Mouse (Mus musculus) left cerebral cortex, adult 9 months (tissue): Measurements from ENCODE around the gene Ubash3b.

Experiments
- DNase-seq, 2 experiments: peaks; one replicate each; pipeline ENCODE4 v3.0.0; 2022; ENCODE audit warnings: low spot score in 2 of 2

Gene Ubash3b

DNA sequence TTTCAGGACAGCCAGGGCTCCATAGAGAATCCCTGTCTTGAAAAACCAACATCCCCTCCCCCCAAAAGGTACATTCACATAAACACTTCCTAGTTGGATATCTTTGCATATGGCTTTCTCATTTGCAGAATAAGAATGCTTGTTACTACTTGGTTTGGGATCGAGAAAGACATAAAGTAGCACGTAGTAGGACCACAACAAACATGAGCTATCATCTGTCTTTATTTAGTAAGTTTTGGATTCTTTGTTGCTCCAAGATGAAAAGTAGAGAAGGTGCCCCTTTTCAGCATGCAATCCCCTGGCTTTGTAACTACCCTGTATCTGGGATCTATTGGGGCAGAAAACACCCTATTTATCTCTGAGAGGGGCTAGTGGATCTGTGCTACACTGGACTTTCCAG is 25.2 kb downstream of the Ubash3b start:
- DNase-seq: no peak

DNA sequence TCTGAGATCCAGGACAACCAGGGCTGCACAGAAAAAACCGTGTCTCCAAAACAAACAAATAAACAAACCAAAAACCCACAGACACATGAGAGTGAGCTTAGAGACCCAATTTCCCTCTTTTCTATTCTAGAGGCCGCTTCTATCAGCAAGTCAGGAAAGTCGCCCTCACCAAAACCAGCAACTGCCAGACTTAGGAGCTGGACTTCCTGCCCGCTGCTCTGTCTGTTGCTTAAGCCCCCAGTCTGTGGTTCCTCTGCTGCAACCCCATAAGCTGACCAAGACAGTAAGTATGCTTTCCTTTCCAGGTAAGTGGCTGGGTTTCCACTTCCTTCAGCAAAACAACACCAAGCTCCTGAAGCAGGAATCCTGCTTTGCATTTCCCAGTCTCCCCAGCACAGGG is 26.6 kb downstream of the Ubash3b start:
- DNase-seq: no peak

DNA sequence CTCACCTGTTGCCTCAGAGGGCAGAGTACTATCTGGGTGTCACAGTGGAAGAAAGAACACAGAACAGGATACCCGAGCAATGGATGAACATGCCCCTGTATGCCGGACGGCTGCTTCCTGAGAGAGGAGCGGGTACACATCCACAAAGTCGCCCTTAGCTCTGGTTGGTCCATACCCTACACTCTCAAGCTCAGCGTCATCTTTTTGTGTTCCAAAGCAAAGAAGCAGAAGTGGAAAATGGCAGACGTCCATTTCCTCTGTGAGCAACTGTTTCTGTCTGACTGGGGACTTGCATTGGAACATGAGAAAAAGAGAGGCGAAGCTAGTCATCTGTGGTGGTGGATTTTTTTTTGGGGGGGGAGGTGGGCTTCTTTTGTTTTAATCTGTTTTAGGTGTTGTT is 30.9 kb downstream of the Ubash3b start:
- no peak for DNase-seq

DNA sequence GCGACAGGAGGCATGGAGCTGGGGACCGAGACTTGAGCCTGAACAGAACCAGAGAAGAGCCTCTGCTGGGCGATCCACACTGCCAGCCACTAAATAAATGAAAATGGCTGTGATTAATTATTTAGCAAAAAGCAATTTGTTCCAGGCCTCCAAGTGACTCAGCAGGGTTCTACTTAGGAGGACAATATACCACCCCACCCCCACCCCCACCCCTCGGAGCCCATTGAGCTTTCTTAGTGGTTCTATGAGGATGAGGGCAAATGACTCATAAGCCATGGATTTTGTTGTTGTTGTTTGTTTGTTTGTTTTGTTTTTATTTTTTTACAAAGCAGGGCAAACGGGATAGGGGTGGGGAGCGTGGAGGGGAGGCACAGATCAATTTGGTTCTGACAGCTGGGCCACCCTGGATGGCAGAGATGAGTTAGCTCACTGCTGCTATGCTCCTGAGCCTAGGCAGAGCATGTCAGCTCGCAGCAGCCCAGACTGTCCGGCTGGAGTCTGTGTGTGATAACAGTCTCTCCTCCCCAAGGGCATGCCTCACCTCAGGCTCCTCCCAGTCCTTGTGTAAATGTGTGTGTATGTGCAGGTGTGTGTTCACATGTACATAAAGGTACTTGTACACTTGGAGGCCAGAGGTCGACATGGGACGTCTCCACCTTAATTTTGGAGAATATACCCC is 31.6 kb downstream of the Ubash3b start:
- no peak for DNase-seq

DNA sequence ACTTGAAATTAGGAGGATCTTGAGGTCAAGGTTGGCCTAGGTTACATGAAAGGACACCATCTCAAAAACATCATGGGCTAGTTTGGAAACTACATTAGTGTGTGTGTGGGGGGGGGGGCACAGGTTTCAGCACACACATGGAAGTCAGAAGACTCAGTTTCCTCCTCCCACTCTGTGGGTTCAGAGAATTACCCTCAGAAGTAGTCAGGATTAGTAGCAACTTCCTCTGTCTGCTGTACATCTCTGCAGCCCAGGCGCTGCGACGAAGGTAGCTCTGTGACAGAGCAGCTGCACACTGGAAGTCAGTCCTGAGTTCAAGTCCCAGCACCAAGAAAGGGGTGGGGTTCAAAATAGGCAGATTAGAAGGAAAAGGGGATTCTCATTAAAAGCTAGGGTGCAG is 32.2 kb downstream of the Ubash3b start:
- no peak for DNase-seq

DNA sequence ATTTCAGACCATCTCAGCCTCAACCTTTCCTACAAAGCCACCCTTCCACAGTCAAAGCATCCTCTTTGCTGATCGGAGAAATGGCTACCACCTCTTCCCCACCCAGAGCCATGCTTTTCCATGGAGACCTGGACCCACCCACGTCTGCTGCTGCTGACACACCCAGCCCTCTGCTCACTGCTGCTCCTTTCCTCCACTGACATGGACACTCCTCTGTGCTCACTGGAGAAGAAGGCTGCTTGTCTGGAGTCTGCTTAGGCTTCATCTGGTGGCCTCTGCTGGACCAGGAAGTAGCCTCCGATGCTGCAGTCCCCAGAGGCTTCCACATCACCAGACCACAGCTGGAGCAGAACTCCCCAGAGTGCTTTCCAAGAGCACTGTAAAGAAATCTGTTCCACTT is 34.8 kb downstream of the Ubash3b start:
- no peak for DNase-seq

DNA sequence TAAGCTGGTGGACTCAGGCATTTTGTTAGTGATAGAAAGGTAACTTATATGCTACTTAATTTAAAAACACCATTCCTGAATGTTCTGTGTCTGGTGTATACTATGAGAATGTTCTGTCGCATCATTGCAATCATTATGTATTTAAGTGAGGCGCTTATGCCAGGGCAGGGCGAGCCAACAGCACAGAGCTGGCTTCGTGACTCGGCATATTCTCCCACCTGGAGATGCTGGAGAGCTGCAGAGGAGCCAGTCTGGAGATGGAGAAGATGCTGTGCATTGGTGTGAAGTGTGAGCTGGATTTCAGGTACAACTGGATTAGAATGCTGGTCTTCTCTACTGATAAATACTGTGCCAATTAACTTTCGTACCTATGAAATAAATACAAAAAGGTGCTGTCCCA is 37.2 kb downstream of the Ubash3b start:
- no peak for DNase-seq

DNA sequence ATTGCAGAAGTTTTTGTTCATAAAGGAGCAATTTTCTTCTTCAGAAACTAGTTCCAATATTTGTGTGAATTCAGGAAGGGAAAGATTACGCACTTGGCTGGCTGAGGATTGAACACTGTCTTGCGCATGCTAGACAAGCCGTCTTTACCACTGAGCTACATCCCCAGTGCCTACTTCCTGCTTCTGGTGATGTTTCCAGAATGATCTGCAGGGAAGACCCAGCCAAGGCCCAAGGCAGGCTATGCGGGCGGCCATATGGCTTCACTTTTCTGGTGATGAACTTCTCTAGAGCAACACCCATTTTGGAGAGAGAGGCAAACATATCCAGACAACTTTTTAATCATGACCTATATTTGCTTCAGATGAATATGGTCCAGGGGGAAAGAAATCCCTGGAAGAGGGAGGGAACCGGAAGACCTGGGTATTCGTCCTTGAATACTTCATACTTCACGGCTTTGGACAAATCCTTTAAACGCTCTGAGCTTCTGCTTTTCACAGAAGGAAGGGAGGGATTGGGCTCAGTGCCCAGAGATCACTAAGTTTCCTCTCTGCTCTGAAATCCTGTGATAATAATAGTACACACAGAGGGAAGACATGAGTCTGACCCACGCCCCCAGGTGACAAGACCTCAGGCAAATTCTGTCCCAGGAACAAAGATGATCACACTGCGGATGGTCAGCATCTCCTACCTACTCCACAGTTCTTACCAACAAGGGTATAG is 38.9 kb downstream of the Ubash3b start:
- peak in 1 of 2 experiments; percentile 37 for DNase-seq

DNA sequence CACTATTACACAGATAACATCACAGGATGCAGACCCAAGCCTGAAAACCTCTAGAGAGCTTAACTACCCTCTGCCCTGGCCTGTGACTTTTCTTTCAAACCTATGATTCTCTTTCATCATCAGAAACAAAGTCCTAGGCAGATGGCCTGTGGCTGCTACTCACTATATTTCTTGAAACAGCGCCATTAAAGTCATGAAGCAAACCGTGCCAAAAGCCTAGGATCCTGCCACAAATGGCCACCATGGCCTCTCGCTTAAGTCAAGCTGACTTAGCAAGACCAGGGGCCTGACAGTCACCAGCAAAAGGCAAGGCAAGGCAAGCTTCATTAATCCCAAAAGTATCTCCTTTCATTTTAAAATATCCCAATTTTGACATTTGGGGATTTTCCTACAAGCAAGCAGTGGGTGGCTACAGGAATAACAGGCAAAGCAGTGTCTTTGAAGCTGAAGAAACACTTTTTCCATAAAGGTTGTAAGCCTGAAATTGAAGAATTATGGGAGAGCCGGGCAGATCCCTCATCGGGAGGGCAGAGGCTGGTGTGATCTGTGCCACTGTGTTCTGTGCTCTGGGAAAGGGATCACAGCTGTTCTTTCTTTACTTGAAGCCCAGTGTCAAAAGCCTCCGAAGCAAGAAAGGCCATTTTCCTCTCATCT is 39.7 kb downstream of the Ubash3b start:
- DNase-seq: no peak

DNA sequence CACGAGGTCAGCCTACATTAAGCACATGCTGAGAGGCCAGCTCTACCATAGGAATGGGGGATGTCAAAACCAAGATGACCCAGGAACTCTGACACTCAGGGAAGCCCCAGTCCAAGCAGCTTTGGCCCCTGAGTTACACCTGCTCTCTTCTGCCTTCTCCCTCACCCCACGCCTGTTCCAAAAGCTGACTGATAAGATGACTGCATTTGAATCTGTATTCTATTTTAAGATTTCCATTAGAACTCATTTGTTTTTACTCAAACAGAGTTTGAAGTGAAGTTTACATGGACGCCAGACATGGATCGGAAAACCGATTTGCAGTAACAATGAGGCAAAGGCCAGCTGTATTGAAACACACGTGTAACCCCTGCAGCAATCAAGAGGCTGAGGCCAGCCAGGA is 41.5 kb downstream of the Ubash3b start:
- DNase-seq: no peak

DNA sequence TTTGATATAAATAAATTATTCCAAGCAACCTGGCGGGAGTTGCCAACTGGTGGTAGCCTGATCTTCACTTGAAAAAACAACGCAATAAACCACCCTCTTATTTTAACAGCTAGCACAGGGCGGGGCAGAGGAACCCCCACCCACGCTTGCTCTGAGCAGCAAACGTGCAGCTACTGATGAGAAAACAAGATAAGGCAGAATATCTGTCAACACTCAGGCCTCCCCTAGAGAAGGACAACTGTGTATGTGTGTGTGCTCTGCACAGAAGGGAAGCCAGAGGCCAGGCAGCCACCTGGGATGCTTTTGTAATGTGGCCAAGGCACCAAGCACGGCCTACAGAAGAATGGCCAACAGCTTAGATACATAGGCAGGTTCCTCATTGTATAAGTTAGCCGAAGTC is 43.4 kb downstream of the Ubash3b start:
- no peak for DNase-seq

DNA sequence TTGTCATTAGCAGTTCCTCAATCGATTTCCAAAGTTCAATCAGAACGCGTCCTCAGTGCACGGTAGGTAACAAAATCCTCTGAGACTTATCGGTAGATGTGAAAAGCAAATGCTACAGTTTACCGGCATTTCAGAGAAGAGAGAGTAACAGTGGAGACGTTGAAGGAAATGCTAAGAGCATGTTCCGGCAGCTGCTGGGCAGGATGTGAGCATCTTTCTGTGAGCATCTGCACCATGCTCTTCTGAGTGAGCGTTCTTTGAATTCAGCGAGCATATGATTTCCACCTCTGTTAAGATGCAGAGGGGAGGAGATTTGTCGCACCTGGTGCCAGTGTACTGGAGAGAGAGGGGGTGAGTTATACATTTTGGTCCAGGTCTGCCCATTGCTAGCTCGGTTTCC is 45.4 kb downstream of the Ubash3b start:
- no peak for DNase-seq

DNA sequence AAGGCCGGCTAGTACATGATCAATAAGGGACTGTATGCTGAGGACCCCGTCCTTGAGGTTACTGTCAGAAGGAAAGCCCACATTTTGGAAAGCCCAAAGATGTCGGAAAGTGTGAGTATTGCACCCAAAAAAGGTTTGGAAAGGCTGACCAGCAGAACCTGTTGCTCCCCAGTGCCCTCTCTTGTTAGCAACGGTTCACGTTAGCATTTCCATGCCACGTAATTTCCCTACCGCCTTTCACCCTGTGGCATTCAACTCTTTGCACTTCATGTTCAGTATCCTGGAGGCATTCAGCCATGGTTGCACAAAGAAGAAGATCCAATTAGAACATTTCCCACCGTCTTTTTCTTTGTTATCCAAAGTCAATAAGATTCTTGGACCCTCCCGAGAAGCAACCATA is 47.1 kb downstream of the Ubash3b start:
- DNase-seq: no peak

DNA sequence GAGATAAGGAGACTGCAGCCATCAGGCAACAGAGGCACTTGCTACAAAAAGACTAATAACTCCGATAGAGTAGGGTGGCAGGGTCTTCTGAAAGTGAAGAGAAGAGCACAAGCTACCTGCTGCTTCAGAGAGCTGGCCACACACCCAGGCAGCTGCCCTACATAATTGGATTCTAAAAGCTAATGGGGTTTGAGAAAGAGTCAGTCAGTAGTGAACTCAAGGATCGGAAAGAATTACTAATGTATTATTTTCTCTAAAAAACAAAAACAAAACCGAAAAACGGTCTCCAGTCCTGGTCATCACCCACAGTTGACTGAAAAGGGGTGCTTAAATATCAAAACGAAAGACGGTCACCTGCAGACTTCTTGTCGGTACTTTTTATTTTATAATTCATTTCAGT is 51.7 kb downstream of the Ubash3b start:
- DNase-seq: no peak

DNA sequence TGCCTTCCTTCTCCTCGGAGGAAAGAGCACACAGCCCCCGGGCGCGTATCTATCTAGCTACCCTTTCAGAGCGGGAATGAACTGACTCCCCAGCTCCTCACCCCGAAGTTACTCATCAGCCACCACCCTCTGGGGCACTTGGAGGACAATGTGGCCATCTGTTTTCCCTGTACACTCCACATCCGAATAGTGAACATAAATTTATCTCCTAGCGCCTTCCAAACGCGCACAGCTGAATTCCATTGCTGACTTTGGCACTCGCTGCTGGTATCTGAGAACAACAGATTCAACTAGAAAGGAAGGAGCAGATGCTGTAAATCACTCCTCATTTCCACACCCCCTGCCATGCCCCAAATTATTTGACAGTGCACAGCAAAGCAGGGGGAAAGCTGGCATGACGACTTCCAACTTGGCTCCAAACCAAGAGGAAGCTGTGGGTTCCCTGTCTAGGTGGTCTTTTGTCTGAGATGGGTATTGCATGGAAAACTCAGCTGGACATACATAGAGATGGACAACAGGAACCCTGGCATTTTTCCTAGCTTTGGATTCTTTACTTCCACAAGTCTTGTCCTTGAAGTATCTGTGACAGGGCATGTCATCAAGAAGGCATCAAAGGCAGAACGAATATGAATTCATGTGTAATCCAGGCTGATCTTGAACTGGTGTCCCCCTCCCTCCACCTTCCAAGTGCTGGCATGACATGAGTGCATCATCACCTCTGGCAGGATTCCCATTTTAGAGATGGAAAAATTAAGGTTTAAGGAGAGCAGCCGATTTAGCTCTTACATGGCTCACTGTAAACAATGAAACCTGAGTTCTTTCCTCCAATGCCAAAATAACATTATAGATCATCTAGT is 52.9 kb downstream of the Ubash3b start:
- peak; percentile 52 to 76 for DNase-seq

DNA sequence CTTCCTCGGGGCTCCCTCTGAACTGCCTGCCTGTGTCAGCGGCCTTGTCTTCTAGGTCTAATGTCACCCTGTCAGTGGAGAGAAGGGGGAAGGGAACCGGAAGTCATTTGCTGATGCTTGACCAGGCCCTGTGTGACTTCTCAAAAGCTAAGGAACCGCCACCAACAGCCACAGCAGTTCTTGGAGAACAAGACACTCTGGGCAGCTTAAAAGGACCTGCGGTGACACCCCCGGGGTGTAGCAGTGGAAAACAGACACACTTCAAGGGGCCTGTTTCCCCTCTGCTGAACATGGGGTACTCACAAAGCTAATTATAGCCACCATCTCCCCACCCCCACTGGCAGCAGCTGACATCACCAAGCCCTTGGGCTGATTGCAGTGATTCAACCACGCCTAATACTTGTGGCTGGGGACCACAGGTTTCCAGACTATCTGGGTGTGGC is 56.3 kb downstream of the Ubash3b start:
- no peak for DNase-seq

DNA sequence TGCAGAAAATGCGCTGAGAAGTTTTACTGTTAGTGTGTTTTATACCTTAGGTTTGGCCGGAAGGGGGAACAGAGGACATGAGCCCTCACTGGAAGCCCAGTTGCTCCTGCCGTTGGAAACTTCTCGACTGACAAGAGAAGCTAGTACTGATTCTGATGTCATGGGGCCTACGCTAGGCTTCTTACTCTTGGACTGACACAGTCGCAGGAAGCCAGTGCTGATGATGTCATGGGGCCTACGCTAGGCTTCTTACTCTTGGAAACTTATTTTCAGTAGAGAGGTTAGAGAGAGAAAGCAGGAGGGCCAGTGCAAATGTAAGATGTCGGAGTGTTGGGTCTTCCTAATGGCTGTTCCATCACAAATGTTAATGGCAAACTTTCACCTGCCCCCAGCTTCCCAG is 57.8 kb downstream of the Ubash3b start:
- no peak for DNase-seq

DNA sequence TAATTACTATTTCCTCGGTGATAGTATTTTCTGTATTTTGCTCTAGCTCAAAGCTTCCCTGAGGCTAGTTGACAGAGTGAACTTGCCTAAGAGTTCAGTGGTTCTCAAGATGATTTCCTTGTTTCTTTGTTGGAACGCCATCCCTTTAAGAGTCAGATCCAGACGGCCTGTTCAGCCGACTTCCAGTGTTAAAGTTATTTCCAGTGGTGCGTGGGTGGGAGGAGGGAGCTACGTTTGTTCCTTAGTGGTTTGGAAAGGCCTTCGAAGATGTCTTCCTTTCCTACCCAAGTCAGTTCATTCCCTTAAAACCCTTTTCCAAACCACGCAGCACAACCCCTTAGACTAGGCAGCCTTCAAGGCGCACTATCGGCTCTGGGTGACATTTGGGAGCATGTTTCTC is 58.9 kb downstream of the Ubash3b start:
- peak; percentile 32 to 53 for DNase-seq

DNA sequence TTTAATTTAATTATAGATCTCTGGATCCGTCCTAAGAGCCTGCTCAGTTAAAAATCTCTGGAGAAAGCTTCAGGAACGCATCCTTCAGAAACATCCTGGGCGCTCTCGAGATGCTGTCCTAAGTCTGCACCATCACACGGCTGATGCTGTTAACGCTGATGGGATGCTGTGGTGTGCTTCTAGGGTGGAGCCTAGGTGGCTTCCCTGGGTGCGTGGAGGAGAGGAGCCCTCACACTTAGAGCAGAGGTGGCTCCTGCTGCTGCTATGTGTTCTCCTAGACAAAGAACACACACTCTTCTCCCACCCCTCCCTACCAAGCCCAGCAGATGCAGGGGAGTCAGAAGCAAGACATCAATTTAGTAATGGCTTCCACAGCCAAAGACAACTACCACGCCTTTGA is 61.6 kb downstream of the Ubash3b start:
- DNase-seq: no peak

DNA sequence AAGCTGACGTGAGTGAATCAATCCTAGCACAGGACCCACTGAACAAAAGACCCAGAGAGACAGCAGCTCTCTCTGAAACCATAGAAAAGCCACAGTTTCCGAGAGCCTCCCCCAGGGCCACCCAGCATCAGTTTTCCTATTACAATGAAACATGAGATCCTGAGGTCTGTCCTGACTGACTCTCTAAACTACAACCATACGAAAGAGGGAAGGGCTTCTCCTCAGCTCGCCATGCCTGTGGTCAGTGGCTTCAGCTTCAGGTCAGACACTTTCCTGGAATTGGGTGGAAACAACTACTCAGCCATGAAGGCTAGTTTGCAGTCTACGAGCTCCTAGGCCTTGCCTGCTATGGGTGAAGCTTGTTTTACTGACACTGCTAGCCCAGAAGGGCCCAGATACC is 62.4 kb downstream of the Ubash3b start:
- DNase-seq: no peak

DNA sequence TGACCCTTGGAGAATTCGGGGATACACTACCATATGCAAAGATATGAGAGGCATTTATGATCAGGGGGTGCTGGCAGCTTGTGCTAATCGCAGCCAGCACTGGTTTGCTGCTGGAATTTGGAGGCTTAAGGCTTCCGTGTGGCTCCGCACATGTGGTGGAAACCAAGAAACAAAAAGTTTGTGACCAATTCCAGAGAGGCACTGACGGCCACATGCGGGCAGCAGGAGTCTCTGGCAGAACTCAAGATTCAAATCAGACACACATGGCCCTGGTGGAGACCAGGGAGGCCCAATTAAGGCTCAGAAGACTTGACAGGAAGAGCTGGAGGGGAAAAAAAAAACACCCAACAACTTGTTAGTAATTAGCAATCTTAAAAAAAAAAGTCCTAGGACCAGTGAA is 63.4 kb downstream of the Ubash3b start:
- DNase-seq: no peak

DNA sequence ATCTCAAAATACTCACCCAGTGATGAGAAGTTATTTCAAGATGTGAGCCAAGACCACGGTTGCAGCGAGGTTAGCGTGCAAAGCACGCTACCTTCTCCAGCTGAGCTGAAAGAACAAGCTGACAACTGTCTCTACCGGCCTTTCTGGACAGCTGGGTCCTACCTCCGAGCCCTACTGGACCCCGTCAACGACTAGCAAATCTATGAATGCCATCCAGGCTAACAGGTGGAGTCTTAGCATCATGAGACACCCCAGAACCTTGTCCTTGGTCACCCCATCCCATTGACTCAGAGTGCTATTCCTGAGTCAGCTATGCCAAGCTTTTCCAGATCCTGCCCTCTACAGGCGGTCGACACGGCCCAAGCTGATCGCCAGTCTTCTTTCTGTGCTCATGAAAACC is 69.5 kb downstream of the Ubash3b start:
- DNase-seq: no peak
